Mouse (Mus musculus) spleen, postnatal 14 days (tissue): ENCODE measurements around the gene Tceanc2.

Experiments
- DNase-seq, 2 experiments: peaks; one replicate each; pipeline ENCODE4 v3.0.0; 2021 to 2022; ENCODE audit warnings: low spot score in 2 of 2

The Tceanc2 gene

DNA sequence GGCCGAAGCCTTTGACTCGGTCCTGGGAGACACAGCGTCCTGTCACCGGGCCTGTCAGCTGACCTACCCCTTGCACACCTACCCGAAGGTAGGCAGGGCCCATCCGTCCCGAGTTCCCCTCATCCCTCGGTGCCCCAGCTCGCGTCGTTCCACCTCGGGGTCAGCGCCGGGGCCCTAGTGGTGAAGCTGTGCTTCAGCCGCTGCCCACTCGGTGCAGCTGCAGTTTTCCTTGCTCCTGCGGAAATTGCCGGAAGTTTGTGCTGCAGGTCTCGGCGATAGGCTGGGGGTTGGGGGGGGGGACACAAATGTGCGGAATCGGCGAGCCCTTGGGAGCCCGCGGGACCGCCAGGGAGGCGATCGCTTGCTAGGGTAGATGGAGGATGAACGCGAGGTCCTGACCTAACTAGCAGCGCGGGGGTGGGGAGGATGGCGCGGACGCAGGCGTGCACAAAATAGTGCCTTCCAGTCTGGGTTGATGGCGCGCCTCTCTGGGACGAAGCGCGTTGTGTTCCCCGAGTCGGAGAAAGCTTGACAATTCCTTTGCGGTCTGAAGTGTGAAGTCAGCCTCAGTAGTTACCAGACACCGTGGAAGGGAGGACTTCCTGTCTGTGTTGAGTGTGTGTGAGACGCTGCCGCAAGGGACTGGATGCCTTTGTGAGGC lies at the start of gene Tceanc2:
Gene Tceanc2 (minus strand): TSS at position 287 of the 661 bp plus-strand sequence.
- peak; percentile 39 to 55 for DNase-seq

DNA sequence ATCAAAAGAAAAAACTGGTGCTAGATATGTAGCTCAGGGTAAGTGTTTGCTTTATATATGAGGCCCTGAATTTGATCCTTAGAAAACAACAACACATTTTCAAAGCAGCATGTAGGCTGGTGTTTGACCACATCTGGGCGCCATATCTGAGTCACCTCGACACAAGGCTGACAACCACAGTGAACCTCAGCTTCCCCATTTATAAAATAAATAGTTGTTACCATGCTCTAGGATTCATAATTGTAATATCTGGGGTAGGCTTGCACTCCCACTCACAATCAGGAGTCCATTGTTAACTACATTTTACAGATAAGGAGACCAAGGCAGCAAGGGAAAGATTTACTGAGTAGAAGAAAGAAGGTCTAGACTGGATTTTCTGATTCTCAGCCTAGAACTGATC lies 47.4 kb upstream of the Tceanc2 start:
- no peak for DNase-seq

DNA sequence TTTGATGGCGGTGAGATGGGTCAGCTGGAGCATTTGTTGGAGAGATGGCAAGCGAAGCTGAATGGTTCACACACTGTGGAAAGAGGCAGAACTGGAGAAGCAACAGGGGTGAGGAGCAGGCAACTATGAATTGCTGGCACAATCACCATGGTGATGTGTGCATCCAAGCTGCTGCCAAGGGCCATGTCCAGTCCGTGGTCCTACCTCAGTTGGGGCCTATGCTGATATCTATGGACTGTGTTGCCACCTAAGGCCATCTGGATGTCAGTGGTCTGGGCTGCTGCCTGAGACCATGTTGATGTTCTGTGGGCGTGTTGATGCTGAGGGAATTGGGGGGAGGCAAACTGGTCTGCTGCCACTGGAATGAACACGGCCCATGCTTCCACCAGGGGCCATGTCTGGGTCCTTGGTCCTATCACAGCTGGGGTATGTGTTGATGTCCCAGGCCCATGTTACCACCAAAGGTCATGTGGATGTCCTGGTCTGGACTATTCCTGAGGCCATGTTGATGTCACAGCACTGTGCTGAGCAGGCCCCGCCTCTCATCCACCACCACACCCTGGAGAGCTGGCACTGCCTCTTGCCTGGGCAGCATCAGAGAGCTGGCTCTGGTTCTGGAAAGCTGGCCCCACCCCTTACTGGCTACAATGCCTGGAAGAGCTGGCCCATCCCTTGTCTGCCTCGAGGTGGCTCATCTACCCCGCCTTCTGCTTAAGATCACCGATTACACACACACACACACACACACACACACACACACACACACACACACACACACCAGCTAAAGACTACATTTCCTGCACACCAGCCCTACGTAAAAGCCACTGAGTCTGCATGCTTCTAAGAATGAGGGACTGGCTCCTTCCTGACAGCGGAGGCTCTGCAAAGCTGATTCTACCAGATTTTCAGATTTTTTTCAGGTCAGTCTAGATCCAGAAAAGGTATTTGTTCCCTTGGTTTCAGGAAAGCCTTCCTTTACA lies 44.6 kb upstream of the Tceanc2 start:
- no peak for DNase-seq

DNA sequence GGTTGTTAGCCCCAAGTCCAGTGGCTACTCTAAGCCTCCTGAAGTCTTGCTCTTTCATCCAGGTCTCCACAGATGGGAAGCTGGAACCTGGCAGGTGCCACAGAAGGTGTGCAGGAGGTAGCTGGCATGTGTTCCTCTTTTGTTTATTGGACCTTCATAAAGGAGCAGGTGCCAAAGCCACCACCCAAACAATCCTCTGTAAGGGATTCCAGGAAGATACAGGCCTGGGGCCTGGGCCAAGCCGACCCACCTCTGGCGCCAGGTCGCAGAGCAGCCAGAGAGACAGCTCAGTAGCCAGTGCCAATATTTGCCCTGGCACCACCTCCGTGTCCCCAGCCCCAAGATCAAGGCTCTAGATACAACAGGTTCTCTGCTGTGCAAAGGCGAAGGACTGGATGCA lies 42.6 kb upstream of the Tceanc2 start:
- no peak for DNase-seq

DNA sequence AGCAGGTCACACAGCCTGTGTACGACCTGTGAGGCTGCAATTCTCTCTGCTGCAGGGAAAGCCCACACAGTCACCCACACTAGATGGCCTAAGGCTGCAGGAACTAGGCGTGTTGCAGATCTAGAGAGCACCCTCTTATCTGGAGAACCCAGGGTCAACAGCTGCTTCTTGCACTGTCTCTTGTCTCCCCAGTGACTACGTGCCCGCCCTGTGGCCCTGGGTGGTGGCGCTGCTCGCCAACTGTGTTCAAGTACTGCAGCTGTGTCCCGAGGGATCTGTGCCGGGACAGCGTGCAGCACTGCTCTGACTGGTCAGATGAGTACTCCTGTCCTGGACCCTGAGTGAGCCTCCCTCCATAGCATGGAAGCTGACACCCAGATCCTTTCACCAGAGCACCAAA lies 38.7 kb upstream of the Tceanc2 start:
- peak; percentile 42 to 52 for DNase-seq

DNA sequence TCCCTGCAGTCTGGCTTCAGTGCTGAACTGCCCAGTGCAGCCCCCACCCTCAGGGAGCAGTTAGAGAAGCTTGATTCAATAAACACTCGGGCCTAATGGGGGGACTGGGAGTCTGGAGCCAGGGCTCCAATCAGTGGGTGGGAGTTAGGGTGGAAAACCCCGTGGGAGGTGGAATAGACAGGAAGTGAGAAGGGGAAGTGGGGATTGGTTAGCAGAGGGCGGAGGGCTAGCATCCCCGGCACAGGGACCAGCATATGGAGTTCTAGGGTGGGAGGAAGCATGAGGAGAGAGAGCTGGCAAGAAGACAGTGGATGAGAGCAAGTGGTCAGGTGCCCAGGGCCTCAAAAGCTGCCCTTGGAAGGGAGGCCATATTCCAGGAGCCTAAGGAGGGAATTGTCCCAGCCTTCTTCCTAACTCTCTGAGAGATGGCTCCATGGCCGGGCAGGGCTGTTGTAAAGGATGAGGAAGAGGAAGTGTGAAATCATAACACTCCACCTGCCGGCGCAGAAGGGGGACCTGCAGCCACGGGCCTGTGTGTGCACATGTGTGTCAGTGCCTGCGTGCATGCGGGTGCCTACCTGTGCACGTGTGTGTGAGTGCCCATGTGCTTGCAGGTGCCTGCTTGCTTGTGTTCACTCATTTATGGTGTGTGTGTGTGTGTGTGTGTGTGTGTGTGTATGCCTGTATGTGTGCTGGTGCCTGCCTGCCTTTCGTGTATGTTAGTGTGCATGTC lies 34.5 kb upstream of the Tceanc2 start:
- no peak for DNase-seq

DNA sequence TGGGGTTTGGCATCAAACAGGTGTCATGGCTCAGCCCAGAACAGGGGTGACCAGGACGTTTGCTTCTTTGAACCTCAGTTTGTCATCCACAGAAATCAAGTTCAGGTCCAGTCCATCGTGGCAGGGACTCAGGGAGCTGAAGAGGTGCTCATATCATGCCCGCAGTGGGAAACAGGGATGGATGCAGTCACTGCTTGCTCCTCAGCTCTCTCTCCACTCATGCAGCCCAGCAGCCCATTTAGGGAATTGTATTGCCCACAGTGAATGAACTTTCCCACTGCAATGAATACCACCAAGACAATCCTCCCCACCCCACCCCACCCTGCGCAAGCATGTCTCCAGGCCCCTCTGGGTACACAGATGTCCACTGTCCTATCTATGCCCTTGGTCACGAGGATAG lies 33.0 kb upstream of the Tceanc2 start:
- DNase-seq, result no peak

DNA sequence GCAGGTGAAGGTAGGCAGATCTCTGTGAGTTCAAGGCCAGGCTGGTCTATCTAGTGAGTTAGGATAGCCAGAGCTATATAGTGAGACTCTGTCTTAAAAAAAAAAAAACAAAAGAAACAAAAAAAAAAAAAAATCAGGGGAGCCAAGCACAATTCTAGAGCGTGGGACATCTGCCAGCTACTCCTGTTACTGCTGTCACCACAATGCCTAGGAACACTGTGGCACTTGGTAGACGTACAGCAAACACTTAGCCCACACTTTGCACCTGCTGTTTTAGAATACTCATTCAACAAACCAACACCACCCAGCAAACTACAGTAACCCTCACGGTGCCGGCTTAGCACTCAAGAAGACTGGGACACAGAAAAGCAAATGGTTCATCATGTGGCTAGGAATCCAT lies 32.5 kb upstream of the Tceanc2 start:
- no peak for DNase-seq

DNA sequence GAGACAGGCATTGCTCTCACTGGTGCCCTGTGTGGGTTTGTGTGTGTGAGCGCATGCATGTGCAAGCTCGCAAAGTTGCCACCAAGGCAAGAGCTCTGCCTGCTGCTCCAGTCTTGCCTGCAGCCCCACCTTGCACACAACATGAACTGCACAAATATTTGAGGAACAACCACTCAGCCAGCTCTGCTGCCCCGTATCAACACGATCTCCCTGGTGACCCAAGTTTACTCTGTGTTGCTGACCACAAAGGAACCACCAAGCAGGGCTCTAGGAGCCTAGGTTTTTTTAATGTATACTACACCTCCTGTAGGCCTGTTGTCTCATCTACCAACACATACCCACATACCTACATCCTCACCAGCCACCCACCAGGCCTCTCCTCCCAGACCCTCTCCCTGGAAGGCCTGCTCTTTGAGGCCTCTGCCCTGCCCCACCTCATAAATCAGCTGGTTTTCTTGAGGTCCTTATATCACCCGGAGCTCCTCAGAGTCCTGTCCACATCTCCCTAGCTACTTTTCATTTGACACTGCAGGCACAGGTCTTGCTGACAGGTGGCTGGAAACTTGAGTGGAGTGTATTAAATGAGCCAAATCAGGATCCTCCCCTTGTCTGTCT lies 31.7 kb upstream of the Tceanc2 start:
- no peak for DNase-seq

DNA sequence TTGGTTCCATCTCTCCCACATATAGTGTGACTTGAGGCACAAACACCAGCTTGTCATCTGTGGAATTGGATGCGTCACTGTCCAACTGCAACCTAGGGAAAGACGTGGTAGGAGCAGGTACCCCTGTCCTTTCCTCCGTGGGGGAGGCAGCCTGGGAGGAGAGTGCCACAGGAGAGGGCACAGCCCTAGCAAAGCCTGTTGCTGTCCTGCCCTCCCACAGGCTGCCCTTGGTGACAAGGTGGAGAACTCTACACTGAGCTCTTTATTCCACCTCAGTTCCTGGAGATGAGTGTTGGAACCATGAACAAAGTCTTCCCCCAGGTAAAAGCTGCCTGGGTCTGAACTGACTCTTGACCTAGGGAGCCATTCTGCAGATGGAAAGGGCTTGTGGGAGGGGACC lies 30.0 kb upstream of the Tceanc2 start, which contains the start of gene Ldlrad1:
Gene Ldlrad1 (plus strand): TSS at position 301 of the 400 bp plus-strand sequence.
- DNase-seq, result no peak

DNA sequence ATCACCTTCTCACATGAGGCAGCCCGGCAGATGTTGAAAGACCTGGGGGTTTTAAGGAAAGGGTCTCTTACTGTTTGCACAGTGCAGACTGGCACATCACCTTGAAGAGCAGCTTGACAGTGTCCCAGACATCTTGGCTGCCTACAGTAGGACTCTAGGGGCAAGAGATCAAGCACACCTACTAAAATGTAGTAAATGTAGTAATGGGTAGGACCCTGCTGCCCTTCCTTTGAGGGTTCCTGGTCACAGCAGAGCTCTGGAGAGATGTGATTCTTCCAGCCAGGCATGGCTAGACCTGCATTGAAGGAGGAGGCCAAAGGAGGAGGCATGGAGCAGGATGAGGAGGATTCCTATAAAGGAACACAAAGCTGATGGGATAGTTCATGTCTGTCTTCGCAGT lies 28.1 kb upstream of the Tceanc2 start:
- DNase-seq, result no peak

DNA sequence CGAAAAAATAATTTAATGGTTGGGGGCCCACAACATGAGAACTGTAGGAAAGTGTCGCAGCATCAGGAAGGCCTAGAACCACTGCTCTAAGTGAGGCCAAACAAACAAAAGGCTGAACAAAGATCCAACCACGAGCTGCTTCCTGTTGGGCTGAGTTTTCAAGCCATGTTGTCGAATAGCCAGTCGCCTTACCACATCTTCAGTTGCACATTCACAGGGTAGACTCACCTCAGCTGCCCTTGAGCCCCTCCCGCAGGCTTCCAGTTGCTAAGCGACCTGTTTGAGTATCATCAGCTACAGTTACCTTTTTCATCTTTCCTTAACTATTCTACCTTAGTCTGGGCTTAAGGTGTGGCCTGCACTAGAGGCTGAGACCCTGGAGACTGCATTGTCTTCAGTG lies 24.1 kb upstream of the Tceanc2 start:
- no peak for DNase-seq

DNA sequence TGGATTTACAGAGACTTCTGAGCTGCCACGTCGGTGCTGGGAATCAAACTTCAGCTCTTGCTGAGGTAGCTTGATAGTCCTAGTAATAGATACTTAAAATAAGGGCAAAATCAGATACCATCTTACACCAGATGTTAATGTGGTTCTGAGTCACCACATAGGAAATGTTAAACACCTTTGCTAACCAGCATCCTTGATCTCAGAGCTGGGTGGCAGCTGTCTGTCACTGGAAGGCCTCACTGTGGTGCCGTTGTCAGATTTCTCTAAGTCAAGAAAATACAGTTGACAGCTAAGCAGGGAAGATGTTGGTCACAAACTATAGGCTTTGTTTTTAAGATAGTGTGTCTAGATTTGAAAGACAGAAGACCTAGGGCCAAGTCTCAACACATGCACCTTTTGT lies 22.9 kb upstream of the Tceanc2 start:
- DNase-seq, result no peak

DNA sequence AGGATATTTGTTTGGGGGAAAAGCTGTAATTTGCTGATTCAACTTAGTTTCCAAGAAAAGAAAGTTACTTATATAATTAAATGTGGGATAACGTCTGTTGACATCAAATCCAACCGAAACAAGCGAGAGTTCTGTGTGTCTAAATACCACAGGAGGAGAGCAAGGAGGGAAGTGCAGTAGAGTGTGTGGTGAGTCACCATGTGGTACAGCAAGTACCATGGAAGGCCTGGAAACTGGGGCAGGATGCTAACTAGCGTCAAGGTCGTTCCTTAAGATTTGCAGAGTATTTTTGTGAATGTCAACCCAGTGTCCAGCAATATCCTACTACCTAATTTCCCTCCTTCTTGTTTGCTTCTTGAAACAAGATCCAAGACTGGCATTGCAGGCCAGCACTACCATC lies 19.2 kb upstream of the Tceanc2 start:
- no peak for DNase-seq

DNA sequence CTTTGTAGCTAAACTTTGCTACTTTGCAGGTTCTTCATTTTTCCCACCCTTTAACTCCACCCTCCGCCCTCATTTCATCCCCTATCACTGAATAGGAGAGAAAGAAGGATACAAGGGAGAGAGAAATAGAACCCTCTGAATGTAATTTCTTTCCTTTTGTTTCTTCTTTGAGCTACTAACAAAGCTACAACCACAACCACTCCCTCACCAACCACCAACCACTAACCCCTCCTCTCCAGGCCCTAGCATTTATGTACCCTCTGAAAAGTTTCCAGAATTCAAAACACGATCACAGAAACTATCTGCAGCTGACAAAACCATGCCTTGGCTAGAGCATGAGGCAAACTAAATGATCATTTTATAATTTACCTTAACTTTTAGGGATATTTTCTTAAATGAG lies 17.5 kb upstream of the Tceanc2 start:
- no peak for DNase-seq

DNA sequence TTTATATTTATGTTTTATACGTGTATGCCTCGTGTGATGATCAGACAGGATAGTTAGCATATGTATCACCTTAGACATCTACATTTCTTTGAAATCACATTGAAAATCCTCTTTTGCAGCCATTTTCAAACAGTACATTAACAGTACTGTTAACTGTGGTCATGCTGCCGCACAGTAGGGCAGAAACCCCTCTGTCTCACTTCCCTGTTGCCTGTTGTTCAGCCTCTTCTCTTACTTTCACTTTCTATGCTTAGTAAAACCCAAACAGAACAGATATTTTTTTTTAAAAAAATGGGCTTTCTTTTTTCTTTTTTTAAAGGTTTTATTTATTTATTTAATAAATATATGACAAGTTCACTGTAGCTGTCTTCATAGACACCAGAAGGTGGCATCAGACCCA lies 14.9 kb upstream of the Tceanc2 start:
- DNase-seq, result no peak

DNA sequence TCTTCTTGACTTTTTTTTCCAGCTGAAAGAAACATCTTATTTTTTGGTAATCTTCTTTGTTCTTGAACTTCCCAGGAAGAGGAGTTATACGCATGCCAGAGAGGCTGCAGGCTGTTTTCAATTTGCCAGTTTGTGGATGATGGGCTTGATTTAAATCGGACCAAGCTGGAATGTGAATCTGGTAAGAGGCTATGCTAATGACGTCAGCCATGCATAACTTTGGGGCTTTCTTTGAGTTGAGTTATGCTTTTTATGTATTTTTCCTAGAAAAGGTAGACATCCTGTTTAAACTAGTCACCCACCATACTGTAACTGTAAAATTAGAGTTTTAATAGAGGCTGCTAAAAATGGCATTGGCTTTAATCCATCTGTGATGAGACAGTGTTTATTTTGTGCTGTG lies 6.8 kb upstream of the Tceanc2 start:
- no peak for DNase-seq

DNA sequence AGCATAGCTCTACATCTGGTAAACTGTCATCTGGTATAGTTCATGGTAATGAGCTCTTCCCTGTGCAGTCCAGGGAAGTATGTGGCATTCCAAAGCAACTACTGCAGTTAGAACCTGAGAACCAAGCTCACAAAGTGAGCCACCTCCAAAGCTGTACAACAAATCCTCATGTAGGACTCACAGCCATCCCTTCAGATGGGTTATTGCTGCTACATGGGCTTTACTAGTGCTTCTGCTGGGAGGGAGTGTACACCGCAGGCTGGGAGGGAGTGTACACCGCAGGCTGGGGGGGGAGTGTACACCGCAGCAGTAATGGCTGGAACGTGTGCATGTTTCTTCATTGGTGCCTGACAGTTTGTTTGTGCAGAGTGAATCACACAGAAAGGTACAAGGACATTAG lies 4.3 kb upstream of the Tceanc2 start:
- no peak for DNase-seq

DNA sequence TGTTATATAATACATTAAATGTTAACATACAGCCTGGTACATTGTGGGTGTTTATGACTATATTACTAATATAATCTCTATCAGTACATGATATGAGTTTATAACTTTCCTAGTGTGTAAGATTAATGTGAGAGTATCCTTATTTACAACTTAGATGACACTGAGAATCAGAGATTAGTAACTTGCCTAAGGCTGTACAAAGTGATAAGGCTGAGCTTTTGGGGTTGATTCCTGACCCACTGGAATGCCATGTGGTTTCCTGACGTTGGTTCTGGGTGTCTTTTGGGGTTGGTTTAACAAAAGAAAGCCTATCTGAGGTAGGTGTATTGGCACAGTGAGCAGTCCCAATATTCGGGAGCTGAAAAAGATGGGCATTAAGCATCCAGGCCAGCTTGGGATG lies 3.9 kb upstream of the Tceanc2 start:
- DNase-seq, result no peak

DNA sequence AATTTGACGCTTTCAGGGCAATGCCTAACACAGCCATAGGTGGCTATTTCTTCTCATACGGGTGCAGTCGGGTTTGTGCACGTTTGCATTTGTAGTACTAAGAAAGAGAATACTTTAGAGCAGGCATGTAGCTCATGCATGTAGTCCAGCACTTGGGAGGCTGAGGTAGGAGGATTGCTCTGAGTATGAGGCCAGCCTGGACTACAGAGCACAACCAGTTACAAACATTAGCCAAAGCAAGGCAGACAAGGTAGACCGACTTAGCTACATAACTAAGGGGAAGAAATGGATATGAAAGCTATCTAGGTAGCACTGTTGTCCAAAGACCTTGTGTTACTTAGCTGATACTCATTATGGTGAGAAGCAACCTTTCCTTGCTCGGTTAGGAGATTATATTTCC lies 3.0 kb upstream of the Tceanc2 start:
- no peak for DNase-seq

DNA sequence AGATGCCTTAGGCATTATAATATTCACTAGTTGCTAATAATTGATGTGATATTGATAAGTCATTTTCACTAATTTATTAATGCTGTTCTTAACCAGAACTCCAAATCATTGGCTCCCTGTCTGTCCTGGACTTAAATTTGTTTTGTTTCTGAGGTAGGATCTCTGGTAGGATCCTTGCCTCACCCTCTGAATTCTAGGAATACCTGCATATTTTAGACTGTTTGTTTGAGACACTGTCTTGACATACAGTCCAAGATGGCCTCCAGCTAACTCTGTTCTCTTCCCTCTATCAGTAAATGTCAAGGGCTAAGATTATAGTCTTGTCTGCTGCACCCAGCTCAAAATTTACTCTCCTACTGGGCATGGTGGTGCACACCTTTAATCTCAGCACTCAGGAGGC lies 1.8 kb upstream of the Tceanc2 start:
- DNase-seq, result no peak

DNA sequence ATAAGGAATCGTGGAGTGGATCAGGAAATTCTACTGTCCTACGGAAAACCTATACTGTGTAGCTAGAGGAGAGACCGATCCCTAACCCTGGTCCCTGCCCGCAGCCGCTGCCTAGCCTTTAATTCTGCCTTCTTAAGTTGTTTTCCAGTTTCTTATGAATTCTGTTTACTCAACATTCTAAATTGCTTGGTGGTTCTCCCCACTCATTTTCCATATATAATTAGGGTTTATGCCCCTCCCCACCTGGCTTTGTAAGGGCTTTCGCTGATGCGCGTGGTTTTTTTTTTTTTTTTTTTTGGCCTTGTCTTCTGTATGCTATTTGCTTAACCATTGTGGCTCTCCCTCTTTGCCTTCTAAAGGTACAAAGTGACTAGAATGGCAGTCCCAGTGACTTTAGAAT lies 645 bp upstream of the Tceanc2 start:
- no peak for DNase-seq
